Mouse (Mus musculus) inflammation-experienced regulatory T-cells (primary cell): Measurements from ENCODE around the gene Henmt1. TPM values are rescaled to one million over a fixed set of nuclear protein-coding genes. Genes with fewer than 3 reads are reported as not detected.

Experiments used
- polyA plus RNA-seq, 2 experiments: library from polyadenylated mRNA; unstranded; fragments of 100-300 nt; shearing (Covaris generic); gene quantifications; one replicate each; pipeline ENCODE4 v1.2.1; 2017

Gene Henmt1
- under 1 TPM in 1 of 2 experiments, not detected in 1; 0.24 TPM for polyA plus RNA-seq

DNA sequence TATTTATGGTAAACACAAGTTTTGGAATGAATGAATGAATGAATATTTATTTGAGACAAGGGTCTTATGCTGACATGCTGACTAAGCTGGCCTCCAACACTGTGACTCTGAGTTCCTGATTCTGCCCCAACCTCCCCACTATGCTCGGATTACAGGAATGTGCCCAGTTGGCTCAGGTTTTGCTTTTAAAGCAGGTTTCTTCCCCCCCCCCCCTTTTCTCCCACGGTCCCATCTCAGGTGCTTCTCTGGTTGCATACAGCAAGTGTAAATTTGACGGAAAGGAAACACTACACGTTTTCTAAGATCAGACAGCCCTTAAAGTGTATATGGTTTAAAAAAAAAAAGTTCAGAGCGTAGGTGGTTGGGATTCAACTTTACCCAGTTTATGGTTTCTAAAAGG is at the start of gene Henmt1:
TSS of gene Henmt1 (plus strand) at position 301 of the 400 bp plus-strand sequence.

DNA sequence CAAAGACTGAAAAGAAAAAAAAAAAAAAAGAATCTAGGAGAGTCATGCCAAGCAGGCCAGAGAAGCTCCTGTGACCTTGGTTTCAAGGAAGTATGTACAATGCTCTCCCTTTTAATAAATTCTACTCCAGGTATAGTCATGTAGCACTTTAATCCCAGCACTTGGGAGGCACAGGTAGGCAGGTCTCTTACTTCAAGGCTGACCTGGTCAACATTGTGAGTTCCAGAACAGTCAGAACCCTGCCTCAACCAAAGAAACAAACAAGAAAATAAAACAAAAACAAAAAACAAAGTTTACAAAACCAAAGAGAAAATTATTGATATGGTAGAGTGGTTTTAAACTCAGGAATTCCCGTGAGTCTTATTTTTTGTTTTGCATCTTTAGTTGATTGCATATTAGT is 49.8 kb upstream of the Henmt1 start, which contains the start of gene Fndc7:
TSS of gene Fndc7 (minus strand) at position 101 of the 400 bp plus-strand sequence.

DNA sequence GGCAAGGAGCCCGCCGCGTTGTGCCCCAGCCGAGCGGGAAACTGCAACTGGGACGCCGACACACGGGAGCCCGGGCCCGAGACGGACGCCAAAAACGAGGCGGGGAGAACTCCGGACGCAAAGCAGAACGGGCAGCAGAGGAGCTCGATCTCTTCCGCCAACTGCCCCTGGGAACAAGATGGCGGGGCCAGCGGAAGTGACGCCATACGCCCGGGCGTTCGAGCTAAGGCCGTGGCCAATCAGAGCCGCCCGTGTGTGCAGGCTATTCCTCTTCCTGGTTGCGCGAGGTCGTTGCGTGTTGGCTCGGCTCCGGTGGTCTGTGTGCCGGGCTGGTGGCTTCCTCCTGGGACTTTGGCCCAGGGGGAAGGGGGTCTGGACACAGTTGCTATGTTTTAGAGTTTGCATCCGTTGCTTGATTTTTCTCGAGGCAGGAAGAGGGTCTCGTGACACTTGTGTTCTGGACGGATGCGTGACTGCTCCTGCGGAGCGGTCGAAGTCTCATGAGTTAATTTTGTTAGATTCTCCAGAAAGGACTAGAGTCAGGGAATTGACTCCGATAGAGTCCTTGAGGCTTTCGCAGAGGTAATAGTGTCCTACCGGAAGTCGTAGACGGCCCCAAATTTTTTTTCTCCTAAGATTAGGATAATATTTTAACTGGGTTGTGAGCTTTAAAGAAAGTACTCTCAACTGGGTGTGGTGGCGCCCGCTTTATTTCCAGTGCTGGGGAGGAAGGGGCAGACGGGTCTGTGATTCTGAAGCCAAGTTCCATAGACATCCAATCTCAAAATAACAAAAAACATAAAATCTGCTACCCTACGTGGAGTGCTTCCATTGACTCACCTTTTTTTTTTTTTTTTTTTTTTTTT is 27.9 kb upstream of the Henmt1 start, which contains the start of gene Prpf38b:
TSS of gene Prpf38b (minus strand) at position 180 of the 866 bp plus-strand sequence.

DNA sequence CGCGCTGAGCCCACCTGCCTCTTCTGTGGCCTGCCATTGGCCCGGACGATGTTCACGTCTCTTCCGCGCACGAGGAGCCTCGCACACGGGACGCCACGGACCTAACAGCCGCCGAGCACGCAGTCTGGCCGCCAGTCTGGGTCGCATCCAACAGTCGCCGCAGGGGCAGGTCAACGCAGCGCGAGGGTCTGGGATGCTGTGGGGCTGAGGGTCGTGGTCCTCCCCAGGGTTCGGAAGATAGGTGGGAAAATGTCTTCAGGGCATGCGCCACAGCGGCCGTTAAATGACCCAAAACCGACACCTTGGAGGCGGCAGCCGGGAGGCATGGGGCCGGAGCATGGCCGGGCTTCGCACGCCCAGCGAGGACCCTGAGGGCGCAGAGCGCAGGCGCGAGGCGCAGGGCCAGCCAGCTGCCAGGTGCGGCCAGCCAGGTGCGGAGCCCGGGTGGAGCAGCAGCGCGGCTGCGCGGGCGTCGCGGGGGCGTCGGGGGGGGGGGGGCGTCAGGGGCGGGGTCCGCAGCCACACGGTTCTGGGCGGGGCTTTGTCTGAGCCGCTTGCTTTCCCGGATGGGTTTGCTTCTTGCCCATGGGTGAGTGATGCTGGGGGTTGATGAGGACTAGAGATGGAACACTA is 444 bp downstream of the Henmt1 start, which contains the start of gene Gm9857:
TSS of gene Gm9857 (minus strand) at position 445 of the 633 bp plus-strand sequence.

Other genes starting within 250 kb of the Henmt1 start
- 1 to 10 TPM; 5.1 to 6.0 TPM for gene Gpsm2, start 217.6 kb upstream of the Henmt1 start, polyA plus RNA-seq
- gene Aknad1, start 200.2 kb upstream of the Henmt1 start, polyA plus RNA-seq: under 1 TPM in 1 of 2 experiments, not detected in 1; 0.56 TPM
- gene Stxbp3, start 99.3 kb upstream of the Henmt1 start, polyA plus RNA-seq: 10 to 100 TPM; 60.7 to 70.9 TPM
- gene Fndc7, start 49.9 kb upstream of the Henmt1 start, polyA plus RNA-seq: under 1 TPM; 0.24 to 0.69 TPM
- 100 to 1,000 TPM; 178 to 188 TPM for gene Prpf38b, start 28.1 kb upstream of the Henmt1 start, polyA plus RNA-seq
- gene Gm9857, start 572 bp downstream of the Henmt1 start, polyA plus RNA-seq: not detected
- 1 to 10 TPM; 6.0 to 7.6 TPM for gene Fam102b, start 87.7 kb downstream of the Henmt1 start, polyA plus RNA-seq
- gene Slc25a54, start 140.6 kb downstream of the Henmt1 start, polyA plus RNA-seq: not detected
- 10 to 100 TPM; 21.7 to 27.6 TPM for gene Slc25a24, start 183.3 kb downstream of the Henmt1 start, polyA plus RNA-seq